Mouse (Mus musculus): ENCODE data around the gene Ppib. TPM values are rescaled to one million over a fixed set of nuclear protein-coding genes. Genes with fewer than 3 reads are reported as not detected.

Ppib gene
- polyA plus RNA-seq, 1 experiment from 2014 or later: 313 TPM

DNA sequence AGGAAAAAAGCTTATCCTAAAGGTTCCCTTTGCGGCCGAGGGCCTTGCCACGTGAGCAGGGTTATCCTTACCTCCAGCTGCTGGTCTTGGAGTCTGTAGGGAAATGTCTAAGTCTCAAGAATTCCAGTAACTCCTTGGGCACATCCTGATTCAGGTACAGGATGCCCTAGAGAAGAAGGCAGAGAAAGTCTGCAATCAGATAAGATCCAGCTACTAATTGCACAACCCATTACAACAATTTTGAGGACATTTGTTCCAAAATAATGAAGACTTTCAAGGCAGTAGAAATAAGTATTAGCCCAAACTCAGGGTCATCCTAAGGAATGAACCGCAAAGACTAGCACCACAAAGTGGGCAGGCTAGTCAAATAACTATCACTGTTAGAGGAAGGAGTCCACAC lies 8.0 kb downstream of the Ppib start:
- H3K4me2 ChIP-seq (ENCODE audit: low read length): no peak overlapping the region
- H3K4me3 ChIP-seq (ENCODE audit: low read depth, low read length): no peak overlapping the region
- no peak overlapping the region for H3K27ac ChIP-seq (ENCODE audit: low read length)
- H3K4me1 ChIP-seq (ENCODE audit: control insufficient read depth, insufficient read depth, low read length): peaks cover 9% of the 10 kb centered on the region; the same call in 1 of the 2 replicates
- no peak overlapping the region for H3K9ac ChIP-seq (ENCODE audit: low read depth, low read length)
- ATAC-seq: no peak
- peaks cover 28% of the 10 kb centered on the region for H3K36me3 ChIP-seq (ENCODE audit: control insufficient read depth, insufficient read depth, low read length)
- no peaks in the 10 kb centered on the region for H3K9me3 ChIP-seq (replicated peaks; ENCODE audit: control insufficient read depth, low read length, poor library complexity, severe bottlenecking)
- 58% methylated on average over 4 of the region's 4 CpGs for WGBS
- H3K27me3 ChIP-seq (ENCODE audit: control insufficient read depth, insufficient read depth, low read depth, low read length): peaks cover 4% of the 10 kb centered on the region

DNA sequence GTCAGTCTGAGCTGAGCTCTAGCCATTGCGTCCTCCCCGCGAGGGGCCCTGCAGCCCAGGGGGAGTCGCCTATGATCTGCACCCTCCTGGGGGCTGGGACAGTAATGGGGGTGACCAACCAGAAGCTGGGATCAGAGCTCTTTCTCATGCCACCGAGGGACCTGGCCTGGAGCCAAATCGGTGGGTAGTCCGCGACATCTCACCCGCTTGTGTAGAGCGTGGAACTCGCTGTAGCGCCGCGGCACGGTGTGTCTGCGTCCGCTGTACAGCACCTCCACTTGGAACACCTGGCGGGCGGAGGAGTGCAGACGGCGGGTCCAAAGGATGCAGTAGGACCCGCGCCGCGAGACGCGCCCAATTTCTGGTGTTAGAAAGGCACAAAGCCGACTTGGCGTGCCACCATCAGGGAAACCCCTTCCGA lies 9.0 kb downstream of the Ppib start:
- Histone ChIP-seq H3K36me3 (ENCODE audit: control insufficient read depth, insufficient read depth, low read length) (peaks cover 20% of the 10 kb centered on the region), H3K4me1 (ENCODE audit: control insufficient read depth, insufficient read depth, low read length) (peaks cover 9% of the 10 kb centered on the region; the same call in 1 of the 2 replicates)

GRCm38 (mm10) chr9:66069583-66069982 lies 9.6 kb downstream of the Ppib start, which contains the start of gene Snx22:
TSS of gene Snx22 (minus strand) at chr9:66069719.
- ATAC-seq: peak; percentile 89
- Histone ChIP-seq H3K4me1 (ENCODE audit: control insufficient read depth, insufficient read depth, low read length) (peaks cover 9% of the 10 kb centered on the region; the same call in 1 of the 2 replicates), H3K4me2 (ENCODE audit: low read length) (peak within 1 kb of the TSS; percentile 83), H3K36me3 (ENCODE audit: control insufficient read depth, insufficient read depth, low read length) (peaks cover 14% of the 10 kb centered on the region), H3K9me3 (replicated peaks; ENCODE audit: control insufficient read depth, low read length, poor library complexity, severe bottlenecking) (no peaks in the 10 kb centered on the region), H3K9ac (ENCODE audit: low read depth, low read length) (peak within 1 kb of the TSS; percentile 75), H3K27ac (ENCODE audit: low read length) (no peak within 1 kb of the TSS), H3K27me3 (ENCODE audit: control insufficient read depth, insufficient read depth, low read depth, low read length) (peaks cover 4% of the 10 kb centered on the region), H3K4me3 (ENCODE audit: low read depth, low read length) (peak within 1 kb of the TSS; percentile 50)
- WGBS: 2% methylated on average over 22 of the region's 22 CpGs

More for the DNA sequence above, 9.0 kb downstream of the Ppib start:
- under 1% methylated on average over 30 of the region's 30 CpGs for WGBS
- peak; percentile 69 for ATAC-seq
- H3K4me3 ChIP-seq (ENCODE audit: low read depth, low read length): peak overlapping the region; percentile 50
- no peaks in the 10 kb centered on the region for H3K9me3 ChIP-seq (replicated peaks; ENCODE audit: control insufficient read depth, low read length, poor library complexity, severe bottlenecking)
- peak overlapping the region; percentile 83 for H3K4me2 ChIP-seq (ENCODE audit: low read length)
- peaks cover 4% of the 10 kb centered on the region for H3K27me3 ChIP-seq (ENCODE audit: control insufficient read depth, insufficient read depth, low read depth, low read length)
- H3K9ac ChIP-seq (ENCODE audit: low read depth, low read length): peak overlapping the region; percentile 75
- no peak overlapping the region for H3K27ac ChIP-seq (ENCODE audit: low read length)

DNA sequence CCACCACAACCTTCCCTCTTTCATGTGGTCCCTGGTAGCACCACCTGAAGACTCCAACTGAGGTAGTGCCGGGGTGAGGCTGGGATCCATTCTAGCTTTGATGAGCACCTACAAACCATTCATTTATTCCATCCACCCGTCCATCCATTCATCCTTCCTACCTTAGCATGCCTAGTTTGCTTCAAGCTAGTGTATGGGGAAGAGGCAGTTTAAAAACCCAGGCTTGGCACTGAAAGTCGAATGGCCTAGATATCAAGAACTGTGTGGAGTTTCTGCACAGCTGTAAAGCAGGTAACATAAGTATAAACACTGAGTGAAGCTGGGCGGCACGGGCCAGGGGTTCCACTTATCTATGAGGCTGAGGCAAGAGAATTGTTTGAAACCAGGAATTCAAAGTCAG lies 10.1 kb downstream of the Ppib start:
- Histone ChIP-seq H3K4me1 (ENCODE audit: control insufficient read depth, insufficient read depth, low read length) (peaks cover 9% of the 10 kb centered on the region; the same call in 1 of the 2 replicates), H3K9me3 (replicated peaks; ENCODE audit: control insufficient read depth, low read length, poor library complexity, severe bottlenecking) (no peaks in the 10 kb centered on the region), H3K9ac (ENCODE audit: low read depth, low read length) (no peak overlapping the region), H3K4me2 (ENCODE audit: low read length) (no peak overlapping the region; the same call in 1 of the 2 replicates), H3K27me3 (ENCODE audit: control insufficient read depth, insufficient read depth, low read depth, low read length) (peaks cover 4% of the 10 kb centered on the region), H3K27ac (ENCODE audit: low read length) (no peak overlapping the region), H3K4me3 (ENCODE audit: low read depth, low read length) (no peak overlapping the region), H3K36me3 (ENCODE audit: control insufficient read depth, insufficient read depth, low read length) (peaks cover 13% of the 10 kb centered on the region)
- 90% methylated on average over 5 of the region's 5 CpGs for whole genome bisulfite sequencing
- ATAC-seq: no peak

GRCm38 (mm10) chr9:66072754-66073153 lies 12.7 kb downstream of the Ppib start:
- Histone ChIP-seq H3K9me3 (replicated peaks; ENCODE audit: control insufficient read depth, low read length, poor library complexity, severe bottlenecking) (no peaks in the 10 kb centered on the region), H3K27me3 (ENCODE audit: control insufficient read depth, insufficient read depth, low read depth, low read length) (peaks cover 4% of the 10 kb centered on the region), H3K9ac (ENCODE audit: low read depth, low read length) (no peak overlapping the region), H3K4me1 (ENCODE audit: control insufficient read depth, insufficient read depth, low read length) (peaks cover 9% of the 10 kb centered on the region; the same call in 1 of the 2 replicates), H3K36me3 (ENCODE audit: control insufficient read depth, insufficient read depth, low read length) (no peaks in the 10 kb centered on the region), H3K27ac (ENCODE audit: low read length) (no peak overlapping the region), H3K4me2 (ENCODE audit: low read length) (no peak overlapping the region), H3K4me3 (ENCODE audit: low read depth, low read length) (no peak overlapping the region)
- 89% methylated on average over 7 of the region's 7 CpGs for WGBS
- ATAC-seq: no peak

GRCm38 (mm10) chr9:66078072-66078471 lies 18.1 kb downstream of the Ppib start:
- ATAC-seq: no peak
- peak overlapping the region; percentile 33 for H3K4me2 ChIP-seq (ENCODE audit: low read length)
- no peaks in the 10 kb centered on the region for H3K9me3 ChIP-seq (replicated peaks; ENCODE audit: control insufficient read depth, low read length, poor library complexity, severe bottlenecking)
- no peaks in the 10 kb centered on the region for H3K27me3 ChIP-seq (ENCODE audit: control insufficient read depth, insufficient read depth, low read depth, low read length)
- H3K4me3 ChIP-seq (ENCODE audit: low read depth, low read length): no peak overlapping the region
- 70% methylated on average over 3 of the region's 3 CpGs for WGBS
- H3K9ac ChIP-seq (ENCODE audit: low read depth, low read length): 0 out of 2 replicates have a peak overlapping the region, but pooled peaks have one; percentile 30
- no peaks in the 10 kb centered on the region for H3K36me3 ChIP-seq (ENCODE audit: control insufficient read depth, insufficient read depth, low read length)
- no peaks in the 10 kb centered on the region for H3K4me1 ChIP-seq (ENCODE audit: control insufficient read depth, insufficient read depth, low read length)
- peak overlapping the region; percentile 26 for H3K27ac ChIP-seq (ENCODE audit: low read length)

- H3K27ac ChIP-seq (ENCODE audit: low read length): peak overlapping the region; percentile 26
- H3K4me2 ChIP-seq (ENCODE audit: low read length): peak overlapping the region; percentile 33
- no peaks in the 10 kb centered on the region for H3K36me3 ChIP-seq (ENCODE audit: control insufficient read depth, insufficient read depth, low read length)
- peak; percentile 25; the same call in 1 of the 2 replicates for ATAC-seq
- no peak overlapping the region for H3K4me3 ChIP-seq (ENCODE audit: low read depth, low read length)
- 0 out of 2 replicates have a peak overlapping the region, but pooled peaks have one; percentile 30 for H3K9ac ChIP-seq (ENCODE audit: low read depth, low read length)
- H3K9me3 ChIP-seq (replicated peaks; ENCODE audit: control insufficient read depth, low read length, poor library complexity, severe bottlenecking): no peaks in the 10 kb centered on the region
- no peaks in the 10 kb centered on the region for H3K27me3 ChIP-seq (ENCODE audit: control insufficient read depth, insufficient read depth, low read depth, low read length)
- WGBS: 11% methylated on average over 14 of the region's 14 CpGs
- H3K4me1 ChIP-seq (ENCODE audit: control insufficient read depth, insufficient read depth, low read length): no peaks in the 10 kb centered on the region
These were observed 18.5 kb downstream of the Ppib start for GRCm38 (mm10) chr9:66078493-66078892.

DNA sequence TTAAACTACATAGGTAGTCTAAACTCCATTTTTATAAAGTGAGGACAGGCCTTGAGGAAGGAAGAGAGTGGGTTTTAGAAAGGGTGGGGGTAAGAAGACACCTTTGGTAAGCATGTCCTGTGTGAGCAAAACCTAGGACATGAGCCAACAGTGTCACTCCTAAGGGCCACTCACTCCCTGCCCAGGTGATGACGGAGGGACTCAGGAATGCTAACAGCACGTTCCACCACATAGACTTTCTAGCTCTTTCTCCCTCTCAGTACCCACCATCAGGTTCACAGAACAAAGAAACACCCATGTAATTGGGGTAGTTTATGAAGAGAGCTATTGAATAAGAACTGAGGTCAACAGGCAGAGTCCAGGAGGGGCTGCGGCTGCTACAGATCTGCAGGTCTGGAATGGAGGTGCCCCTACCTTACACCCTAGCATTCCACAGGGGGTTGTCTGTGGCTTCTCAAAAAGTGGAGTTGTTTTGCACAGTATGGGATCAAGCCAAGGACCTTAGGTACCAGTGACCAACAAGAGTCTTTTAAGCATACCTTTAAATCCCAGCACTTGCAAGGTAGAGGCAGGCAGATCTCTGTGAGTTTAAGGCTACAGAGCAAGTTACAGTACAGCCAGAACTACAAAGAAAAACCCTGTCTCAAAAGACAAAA lies 20.9 kb downstream of the Ppib start:
- no peak overlapping the region for H3K4me2 ChIP-seq (ENCODE audit: low read length)
- no peaks in the 10 kb centered on the region for H3K4me1 ChIP-seq (ENCODE audit: control insufficient read depth, insufficient read depth, low read length)
- WGBS: 84% methylated on average over 3 of the region's 3 CpGs
- ATAC-seq: no peak
- no peaks in the 10 kb centered on the region for H3K9me3 ChIP-seq (replicated peaks; ENCODE audit: control insufficient read depth, low read length, poor library complexity, severe bottlenecking)
- H3K36me3 ChIP-seq (ENCODE audit: control insufficient read depth, insufficient read depth, low read length): no peaks in the 10 kb centered on the region
- no peak overlapping the region for H3K9ac ChIP-seq (ENCODE audit: low read depth, low read length)
- H3K4me3 ChIP-seq (ENCODE audit: low read depth, low read length): no peak overlapping the region
- no peak overlapping the region for H3K27ac ChIP-seq (ENCODE audit: low read length)
- no peaks in the 10 kb centered on the region for H3K27me3 ChIP-seq (ENCODE audit: control insufficient read depth, insufficient read depth, low read depth, low read length)

DNA sequence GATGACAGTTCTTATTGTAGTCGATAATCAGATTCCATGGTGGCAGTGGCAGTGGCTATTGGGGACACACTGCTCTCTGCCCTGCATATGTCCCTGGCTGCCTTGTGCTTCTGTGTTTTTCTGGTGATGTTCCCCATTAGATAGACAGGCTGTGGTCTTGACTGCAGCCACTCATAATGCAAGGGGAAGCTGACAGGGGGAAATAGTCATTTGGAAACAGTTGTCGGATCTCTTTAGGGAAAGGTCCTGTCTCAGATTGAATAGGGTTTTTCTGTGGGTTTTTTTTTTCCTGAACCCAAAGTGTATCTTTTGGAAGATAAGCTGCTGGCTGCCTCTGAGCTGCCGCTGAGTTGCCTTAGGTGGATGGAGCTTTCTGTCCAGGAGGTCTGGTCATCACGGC lies 22.0 kb downstream of the Ppib start:
- Histone ChIP-seq H3K4me3 (ENCODE audit: low read depth, low read length) (no peak overlapping the region), H3K27ac (ENCODE audit: low read length) (no peak overlapping the region), H3K27me3 (ENCODE audit: control insufficient read depth, insufficient read depth, low read depth, low read length) (no peaks in the 10 kb centered on the region), H3K36me3 (ENCODE audit: control insufficient read depth, insufficient read depth, low read length) (peaks cover under 1% of the 10 kb centered on the region; the same call in 1 of the 2 replicates), H3K4me2 (ENCODE audit: low read length) (no peak overlapping the region), H3K4me1 (ENCODE audit: control insufficient read depth, insufficient read depth, low read length) (no peaks in the 10 kb centered on the region), H3K9ac (ENCODE audit: low read depth, low read length) (no peak overlapping the region), H3K9me3 (replicated peaks; ENCODE audit: control insufficient read depth, low read length, poor library complexity, severe bottlenecking) (no peaks in the 10 kb centered on the region)
- WGBS: 77% methylated on average over 4 of the region's 4 CpGs
- no peak for ATAC-seq

All from midbrain, embryonic 16.5 days (tissue).